Mouse (Mus musculus) lung, embryonic 14.5 days (tissue): ENCODE data around the gene Cnn1. TPM values are rescaled to one million over a fixed set of nuclear protein-coding genes. Genes with fewer than 3 reads are reported as not detected.
A peak's percentile ranks its signal among the peaks of the same experiment; 100 is the strongest.

Experiments
- ATAC-seq: fragments of 200-750 bp; cut with Nextera tagmentation; 2 replicates; pipeline ENCODE4 v1.8.0; 2017; ENCODE audit warnings: mild to moderate bottlenecking, moderate TSS enrichment, moderate library complexity; ENCODE audit not compliant: insufficient read depth
- DNase-seq: peaks from one replicate; pipeline ENCODE4 v3.0.0-alpha.2; 2015
- H3K27ac ChIP-seq: fragments of 300-500 bp; sonication (generic); 2 replicates; pipeline ENCODE4 v1.5.1; 2014; ENCODE audit warnings: low read depth, mild to moderate bottlenecking, moderate library complexity
- H3K27me3 ChIP-seq: fragments of 300-500 bp; sonication (generic); 2 replicates; pipeline ENCODE4 v1.6.1; 2014; ENCODE audit warnings: low read length, control low read depth; ENCODE audit not compliant: insufficient read depth
- H3K36me3 ChIP-seq: fragments of 300-500 bp; sonication (generic); 2 replicates; pipeline ENCODE4 v1.6.1; 2014; ENCODE audit warnings: control low read depth; ENCODE audit not compliant: insufficient read depth
- H3K4me1 ChIP-seq: fragments of 300-500 bp; sonication (generic); 2 replicates; pipeline ENCODE4 v1.6.1; 2014; ENCODE audit warnings: antibody characterized with exemption, control low read depth; ENCODE audit not compliant: insufficient read depth
- H3K4me2 ChIP-seq: fragments of 300-500 bp; sonication (generic); 2 replicates; pipeline ENCODE4 v1.6.1; 2014; ENCODE audit warnings: mild to moderate bottlenecking
- H3K4me3 ChIP-seq: fragments of 300-500 bp; sonication (generic); 2 replicates; pipeline ENCODE4 v1.5.1; 2014; ENCODE audit warnings: low read depth, low read length
- H3K9ac ChIP-seq: fragments of 300-500 bp; sonication (generic); 2 replicates; pipeline ENCODE4 v1.6.1; 2014
- H3K9me3 ChIP-seq: fragments of 300-500 bp; sonication (generic); 2 replicates; pipeline ENCODE4 v1.6.1; 2016; ENCODE audit warnings: low read depth, low read length, control low read depth
- CTCF ChIP-seq: IDR thresholded peaks from 2 replicates; pipeline ENCODE4 v1.5.1; 2016; ENCODE audit warnings: antibody characterized with exemption, low read depth
- WGBS: fragments of 180-500 bp; shearing (Covaris S2); extraction: QIAGEN DNeasy Blood & Tissue Kit; methylation state at CpG from one replicate; pipeline ENCODE4 v1.1.7; 2014; 5-methylcytosine and 5-hydroxymethylcytosine counted together
- polyA plus RNA-seq: library from polyadenylated mRNA; unstranded; fragments of >200 nt; fragmentation: Nextera tagmentation; extraction: Ambion mirVana; gene quantifications from 2 replicates; pipeline ENCODE4 v1.2.1, GENCODE M21; 2014

Gene Cnn1
- polyA plus RNA-seq, 1 experiment from 2014 or later = 71.2 TPM

GRCm38 (mm10) chr9:22076223-22076622 is 22.8 kb upstream of the Cnn1 start:
- peaks cover 35% of the 10 kb centered on the region for H3K36me3 ChIP-seq
- no peak for ATAC-seq

GRCm38 (mm10) chr9:22084667-22085021 is 14.4 kb upstream of the Cnn1 start:
- Histone ChIP-seq H3K4me2 (peak overlapping the region; percentile 82), H3K4me3 (peak overlapping the region; percentile 56), H3K9ac (peak overlapping the region; percentile 68), H3K27me3 (no peaks in the 10 kb centered on the region), H3K4me1 (peaks cover 3% of the 10 kb centered on the region; the same call in 1 of the 2 replicates), H3K9me3 (no peaks in the 10 kb centered on the region), H3K27ac (peak overlapping the region; percentile 5; the same call in 1 of the 2 replicates), H3K36me3 (0 out of 2 replicates have a peak, but pooled peaks cover 3% of the 10 kb centered on the region)
- TF ChIP-seq CTCF = no peak
- ATAC-seq (no peak), DNase-seq (no peak)
- WGBS = 32% methylated on average over 4 of the region's 4 CpGs

More at GRCm38 (mm10) chr9:22076223-22076622, 22.8 kb upstream of the Cnn1 start:
- H3K27me3 ChIP-seq = no peaks in the 10 kb centered on the region
- no peak overlapping the region for H3K4me3 ChIP-seq
- 90% methylated on average over 23 of the region's 23 CpGs for WGBS
- no peak for TF ChIP-seq CTCF
- H3K9ac ChIP-seq = no peak overlapping the region
- H3K4me2 ChIP-seq = no peak overlapping the region
- no peak overlapping the region for H3K27ac ChIP-seq
- DNase-seq = no peak
- H3K4me1 ChIP-seq = no peaks in the 10 kb centered on the region
- H3K9me3 ChIP-seq = no peaks in the 10 kb centered on the region

- Histone ChIP-seq H3K4me2 (peak within 1 kb of the TSS; percentile 82), H3K4me1 (peaks cover 3% of the 10 kb centered on the region; the same call in 1 of the 2 replicates), H3K9me3 (no peaks in the 10 kb centered on the region), H3K36me3 (0 out of 2 replicates have a peak, but pooled peaks cover 3% of the 10 kb centered on the region), H3K4me3 (peak within 1 kb of the TSS; percentile 56), H3K27ac (peak within 1 kb of the TSS; percentile 80), H3K27me3 (no peaks in the 10 kb centered on the region), H3K9ac (peak within 1 kb of the TSS; percentile 68)
- no peak for TF ChIP-seq CTCF
- ATAC-seq (peak; percentile 99), DNase-seq (peak; percentile 98)
- WGBS = under 1% methylated on average over 48 of the region's 48 CpGs
Observed at GRCm38 (mm10) chr9:22085022-22085834, 13.8 kb upstream of the Cnn1 start, which contains the start of gene Ecsit. TSS of gene Ecsit (minus strand) at chr9:22085438.

GRCm38 (mm10) chr9:22086012-22086411 is 13.0 kb upstream of the Cnn1 start:
- no peak for TF ChIP-seq CTCF
- WGBS = 29% methylated on average over 6 of the region's 6 CpGs
- ATAC-seq = peak; percentile 23
- H3K9ac ChIP-seq = peak overlapping the region; percentile 68
- peak overlapping the region; percentile 80 for H3K27ac ChIP-seq
- no peaks in the 10 kb centered on the region for H3K9me3 ChIP-seq
- H3K36me3 ChIP-seq = no peaks in the 10 kb centered on the region
- peak overlapping the region; percentile 82 for H3K4me2 ChIP-seq
- H3K4me1 ChIP-seq = peaks cover 3% of the 10 kb centered on the region; the same call in 1 of the 2 replicates
- peak; percentile 57 for DNase-seq
- H3K27me3 ChIP-seq = no peaks in the 10 kb centered on the region
- H3K4me3 ChIP-seq = peak overlapping the region; percentile 56

GRCm38 (mm10) chr9:22087034-22087618 is 11.9 kb upstream of the Cnn1 start:
- no peak overlapping the region for H3K9ac ChIP-seq
- H3K4me3 ChIP-seq = no peak overlapping the region
- H3K27ac ChIP-seq = no peak overlapping the region
- H3K36me3 ChIP-seq = no peaks in the 10 kb centered on the region
- WGBS = 85% methylated on average over 2 of the region's 2 CpGs
- DNase-seq = no peak
- no peaks in the 10 kb centered on the region for H3K9me3 ChIP-seq
- no peaks in the 10 kb centered on the region for H3K27me3 ChIP-seq
- peaks cover 3% of the 10 kb centered on the region; the same call in 1 of the 2 replicates for H3K4me1 ChIP-seq
- no peak for TF ChIP-seq CTCF
- H3K4me2 ChIP-seq = no peak overlapping the region
- no peak for ATAC-seq

GRCm38 (mm10) chr9:22089281-22089680 is 9.7 kb upstream of the Cnn1 start:
- Histone ChIP-seq H3K36me3 (no peaks in the 10 kb centered on the region), H3K27ac (no peak overlapping the region), H3K4me1 (peaks cover 3% of the 10 kb centered on the region; the same call in 1 of the 2 replicates), H3K4me3 (no peak overlapping the region), H3K4me2 (no peak overlapping the region), H3K27me3 (no peaks in the 10 kb centered on the region), H3K9me3 (no peaks in the 10 kb centered on the region), H3K9ac (no peak overlapping the region)
- DNase-seq = no peak
- no peak for TF ChIP-seq CTCF
- ATAC-seq = no peak
- 96% methylated on average over 7 of the region's 7 CpGs for WGBS

DNA sequence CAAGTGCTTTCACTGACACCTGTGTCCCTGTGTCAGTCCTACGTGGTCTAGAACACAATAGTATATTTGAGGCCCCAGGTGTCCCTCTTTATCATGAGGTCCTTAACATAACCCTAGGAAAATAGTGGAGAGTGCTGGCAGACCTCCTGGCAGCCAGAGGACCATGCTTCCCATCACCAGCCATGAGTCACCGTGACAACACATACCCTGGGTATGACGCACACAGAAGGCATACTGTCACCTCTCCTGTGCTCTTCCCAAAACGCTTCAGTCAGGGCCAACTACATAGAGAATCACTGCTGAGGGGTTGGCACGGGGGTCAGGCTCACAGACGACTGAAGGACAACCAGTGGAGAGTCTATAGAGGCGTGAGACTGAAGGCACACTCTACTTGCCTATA is 9.0 kb upstream of the Cnn1 start:
- Histone ChIP-seq H3K27me3 (no peaks in the 10 kb centered on the region), H3K36me3 (no peaks in the 10 kb centered on the region), H3K4me1 (peaks cover 3% of the 10 kb centered on the region; the same call in 1 of the 2 replicates), H3K4me2 (no peak overlapping the region), H3K9me3 (no peaks in the 10 kb centered on the region), H3K9ac (no peak overlapping the region), H3K4me3 (no peak overlapping the region), H3K27ac (no peak overlapping the region)
- no peak for DNase-seq
- no peak for ATAC-seq
- whole genome bisulfite sequencing = 73% methylated on average over 7 of the region's 7 CpGs
- TF ChIP-seq CTCF = no peak
